In the genomic region with DNA sequence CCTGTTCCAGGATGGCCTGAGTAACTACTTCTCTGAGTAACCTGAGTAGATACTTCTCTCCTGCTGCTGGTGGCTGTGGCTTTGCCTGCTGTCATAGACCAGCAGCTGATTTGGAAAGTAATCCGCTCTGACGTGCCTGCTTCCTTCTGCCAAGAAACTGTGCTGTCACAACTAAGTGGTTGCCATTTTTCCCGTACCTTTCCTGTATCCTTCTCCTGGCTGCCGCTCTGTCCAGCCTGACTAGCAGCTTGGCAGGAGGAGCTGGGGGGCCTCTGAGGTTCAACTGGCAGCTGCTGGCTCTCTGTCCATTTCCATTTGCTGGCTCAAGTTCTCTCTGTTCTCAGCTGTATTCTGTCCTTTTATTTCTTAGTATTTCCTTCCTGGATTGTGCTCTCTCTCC, we compare ENCODE assay signal across 11 mouse cellular contexts.
DNase-seq lines count a peak whose midpoint lies in the region; ATAC-seq and TF ChIP-seq lines count a peak whose summit lies in the region.
"Had no signal": no experiment of that assay in that cellular context is flagged by ENCODE, and none has a peak within 500 bp of the region (broad histone marks: within the 10 kb centered on the region; RNA-seq: fewer than 3 reads in every experiment).

No protein-coding gene starts in this region.

- H3K9me3 ChIP-seq in heart, embryonic 10.5 days, result no peaks in the 10 kb centered on the region
- H3K9me3 ChIP-seq in limb, embryonic 15.5 days, result no peaks in the 10 kb centered on the region
- H3K9me3 ChIP-seq: stomach, embryonic 15.5 days had no signal

- H3K9ac ChIP-seq in limb, embryonic 15.5 days, result no peak overlapping the region
- H3K9ac ChIP-seq: liver, embryonic 14.5 days; stomach, embryonic 15.5 days had no signal

- TF ChIP-seq POLR2A in spleen, adult 2 months (IDR thresholded peaks at IDR 0.05; ENCODE audit: low read depth, low read length), result no peak

- H3K27ac ChIP-seq in heart, embryonic 10.5 days, result no peak overlapping the region
- 0 out of 2 replicates have a peak overlapping the region, but pooled peaks have one; percentile 32 for H3K27ac ChIP-seq in spleen, adult 2 months (ENCODE audit: insufficient read depth, low read length)
- H3K27ac ChIP-seq in limb, embryonic 15.5 days, result peak overlapping the region; percentile 12; the same call in 1 of the 2 replicates
- H3K27ac ChIP-seq: liver, embryonic 14.5 days; stomach, embryonic 15.5 days had no signal

- 0 out of 2 replicates have a peak, but pooled peaks cover 4% of the 10 kb centered on the region for H3K4me1 ChIP-seq in heart, embryonic 10.5 days
- no peaks in the 10 kb centered on the region for H3K4me1 ChIP-seq in spleen, adult 2 months (ENCODE audit: control insufficient read depth, insufficient read depth, insufficient read length)
- peaks cover 12% of the 10 kb centered on the region for H3K4me1 ChIP-seq in limb, embryonic 15.5 days
- H3K4me1 ChIP-seq: stomach, embryonic 15.5 days had no signal

- no peak overlapping the region for H3K4me2 ChIP-seq in limb, embryonic 15.5 days
- H3K4me2 ChIP-seq: stomach, embryonic 15.5 days had no signal

- 77% methylated on average over 4 of the region's 4 CpGs for WGBS in heart, embryonic 10.5 days
- WGBS in spleen, adult 2 months, result 86% methylated on average over 4 of the region's 4 CpGs
- 64% methylated on average over 4 of the region's 4 CpGs for WGBS in limb, embryonic 15.5 days

- TF ChIP-seq CTCF in spleen, adult 2 months (IDR thresholded peaks at IDR 0.05; ENCODE audit: extremely low read depth, insufficient read depth, insufficient read length, insufficient replicate concordance), result no peak

- DNase-seq in heart, adult 11 months, result peak; percentile 99
- no peak for DNase-seq in heart, embryonic 10.5 days (ENCODE audit: low spot score)
- no peak for DNase-seq in spleen, adult 2 months (ENCODE audit: low read depth in 1 of 2, low spot score in 2 of 2)
- no peak for DNase-seq in spleen, postnatal 4 days (ENCODE audit: low spot score in 2 of 2)
- DNase-seq in retina, postnatal 1 day, result no peak
- no peak for DNase-seq in B cell, adult 2 months

- ATAC-seq in granulocyte monocyte progenitor cell, adult 5-6 weeks (replicated peaks; ENCODE audit: poor library complexity, severe bottlenecking), result 0 out of 2 replicates have a peak, but pooled peaks have one; percentile 13
- no peak for ATAC-seq in limb, embryonic 15.5 days (ENCODE audit: insufficient number of reproducible peaks, low FRiP score, low TSS enrichment, low read depth)

- H3K36me3 ChIP-seq in heart, embryonic 10.5 days, result peaks cover 10% of the 10 kb centered on the region
- peaks cover 42% of the 10 kb centered on the region for H3K36me3 ChIP-seq in spleen, adult 2 months (ENCODE audit: control insufficient read depth, insufficient read depth, low read length)
- H3K36me3 ChIP-seq in limb, embryonic 15.5 days, result peaks cover 33% of the 10 kb centered on the region

- H3K4me3 ChIP-seq in heart, embryonic 10.5 days, result no peak overlapping the region
- H3K4me3 ChIP-seq in spleen, adult 2 months (ENCODE audit: extremely low read depth, insufficient read depth, insufficient read length), result no peak overlapping the region
- no peak overlapping the region for H3K4me3 ChIP-seq in limb, embryonic 15.5 days
- H3K4me3 ChIP-seq: stomach, embryonic 15.5 days had no signal

- no peaks in the 10 kb centered on the region for H3K27me3 ChIP-seq in heart, embryonic 10.5 days (ENCODE audit: insufficient read depth, poor library complexity, severe bottlenecking)
- H3K27me3 ChIP-seq in spleen, adult 2 months (ENCODE audit: control insufficient read depth, insufficient read depth, low read length), result no peaks in the 10 kb centered on the region
- H3K27me3 ChIP-seq in limb, embryonic 15.5 days, result no peaks in the 10 kb centered on the region
- H3K27me3 ChIP-seq: CH12.LX; stomach, embryonic 15.5 days had no signal
